Mouse (Mus musculus) 416B (cell line): ENCODE measurements at regions not wholly inside any gene's neighbourhood (a gene's known extent, or its start where the extent isn't known, plus 50 kb on each side); places are given as distances from the start of the nearest gene placed in this dataset.
"Not testable (repeated sequence)": the region's sequence is repeated elsewhere in the genome, so short reads cannot be mapped to it uniquely, and the experiment has no call there.

Experiments
- DNase-seq: peaks from one replicate; pipeline ENCODE4 v3.0.0; 2011; ENCODE audit warnings: low read depth

DNA sequence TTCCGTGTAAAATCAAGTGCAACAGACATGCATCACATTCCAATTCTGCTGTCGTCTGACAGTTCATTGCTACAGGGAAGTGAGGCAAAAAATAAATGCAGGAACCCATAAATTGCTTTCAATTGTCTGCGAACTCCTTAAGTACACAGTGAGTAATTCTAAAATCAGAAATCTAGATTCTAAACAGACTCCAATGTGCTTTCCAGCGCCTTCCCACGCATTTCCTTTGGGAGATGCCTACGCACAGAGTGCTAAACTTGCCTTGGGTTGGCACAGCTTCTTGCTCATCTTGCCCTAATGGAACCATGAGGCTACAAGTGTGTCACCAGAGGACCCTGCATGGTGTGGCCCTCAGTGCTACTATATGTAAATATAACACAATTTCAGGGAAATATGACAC lies 212.6 kb downstream of the Samd5 start:
- DNase-seq: no peak

DNA sequence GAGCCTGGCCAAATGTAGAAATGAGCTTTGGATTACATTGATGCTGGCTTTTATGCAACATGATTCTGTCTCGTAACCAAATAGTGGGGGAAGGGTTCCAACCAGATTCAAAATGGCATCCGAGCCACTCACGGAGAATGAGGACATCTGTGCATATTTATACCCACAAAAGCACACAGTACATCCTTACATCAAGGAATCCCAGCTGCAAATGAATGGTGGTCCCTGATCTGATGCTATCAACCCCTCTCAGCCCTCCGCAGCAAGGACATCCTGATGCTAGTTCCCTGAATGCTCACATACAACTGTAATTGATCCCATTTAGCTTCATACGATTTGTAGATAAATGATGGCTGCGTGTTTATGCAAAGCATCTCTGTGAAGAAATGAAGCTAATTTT lies 215.9 kb downstream of the Samd5 start:
- DNase-seq: no peak

DNA sequence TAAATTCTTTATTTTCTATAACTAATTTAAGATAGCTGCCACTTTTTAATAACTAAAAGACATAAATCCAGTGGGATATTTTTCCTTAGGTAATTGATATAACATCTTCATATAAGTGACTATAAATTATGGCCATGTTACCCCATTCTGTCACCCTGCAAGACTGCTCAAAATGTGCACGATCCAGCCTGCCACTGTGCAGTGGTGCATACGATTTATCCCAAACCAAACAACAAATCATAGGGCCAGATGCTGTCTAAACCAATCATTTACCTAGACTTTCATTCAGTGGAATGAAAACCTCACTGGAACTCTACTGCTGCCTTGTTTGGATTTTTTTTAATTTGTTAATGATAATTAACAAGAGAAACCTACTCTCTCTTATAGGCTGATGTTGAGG lies 216.5 kb downstream of the Samd5 start:
- DNase-seq: no peak

DNA sequence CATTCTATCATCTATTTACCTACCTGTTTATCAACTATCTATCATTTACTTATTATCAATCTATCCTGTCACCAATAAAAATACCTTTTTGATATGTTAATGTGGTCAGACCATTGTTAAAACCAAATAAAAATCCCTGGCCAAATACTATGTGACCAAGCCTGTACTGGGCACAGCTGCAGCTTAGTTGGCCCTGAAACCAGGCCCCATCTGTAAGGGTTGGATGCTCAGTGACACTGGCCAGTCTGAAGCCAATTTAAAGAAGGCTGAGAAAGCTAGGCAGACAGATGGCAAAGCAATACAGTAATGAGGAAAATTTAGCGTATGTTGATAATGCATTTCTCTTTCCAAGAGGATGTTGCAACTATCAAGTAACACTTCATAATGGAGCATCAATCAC lies 217.8 kb downstream of the Samd5 start:
- no peak for DNase-seq

DNA sequence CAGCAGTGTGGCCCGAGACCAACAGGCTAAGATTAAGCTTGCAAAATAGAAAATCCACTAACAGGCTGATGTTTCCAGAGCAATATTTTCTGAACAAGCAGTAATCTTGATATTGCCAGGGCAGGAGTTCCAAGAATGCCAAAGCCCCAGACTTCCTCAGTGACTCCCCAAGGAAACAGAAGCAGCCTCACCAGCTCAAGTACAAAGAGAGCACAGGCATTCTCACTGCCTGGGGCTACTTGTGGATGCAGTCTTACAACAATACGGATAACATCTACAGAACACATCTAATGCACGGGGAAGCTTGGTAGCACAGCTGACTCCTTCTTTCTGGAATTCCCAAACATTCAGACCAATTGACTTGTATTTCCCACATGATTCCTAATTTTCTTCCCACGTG lies 235.9 kb downstream of the Samd5 start:
- DNase-seq: no peak

DNA sequence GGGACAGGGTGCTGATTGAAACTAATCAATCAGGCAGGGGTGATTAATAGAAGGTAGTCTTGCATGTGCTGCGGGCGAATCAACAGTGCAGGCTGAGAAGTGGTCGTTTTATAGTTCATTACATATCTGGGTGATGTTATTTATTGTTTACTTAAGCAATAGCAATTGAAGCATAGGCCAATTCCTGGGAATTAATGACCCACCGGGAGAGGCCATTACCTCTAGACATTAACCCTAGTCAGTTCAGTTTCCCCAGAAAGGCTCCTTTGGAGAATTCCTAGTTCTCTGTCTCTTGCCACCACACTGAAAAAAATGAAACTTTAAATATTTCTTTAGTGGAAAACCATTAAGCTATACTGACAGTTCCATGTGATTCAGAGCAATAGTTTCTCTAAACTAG lies 236.6 kb downstream of the Samd5 start:
- no peak for DNase-seq

DNA sequence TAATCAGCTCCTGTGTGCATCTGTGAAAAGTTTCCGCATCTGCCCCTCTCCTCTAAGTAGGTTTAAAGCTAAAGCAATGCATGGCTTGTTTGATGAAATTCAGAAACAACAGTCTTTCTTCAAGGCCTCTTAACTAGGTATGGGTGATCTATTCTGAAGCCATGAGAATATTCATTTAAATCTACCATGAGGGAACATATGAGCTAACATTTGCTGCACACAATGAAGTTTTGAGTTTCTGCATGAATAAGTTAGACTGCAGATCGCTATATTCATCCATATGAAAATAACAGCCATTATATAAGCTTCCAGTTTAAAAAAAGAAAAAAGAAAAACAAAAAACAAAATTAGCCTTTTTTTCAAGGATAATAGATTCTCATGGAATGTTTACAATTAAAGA lies 245.9 kb downstream of the Samd5 start:
- DNase-seq: no peak

DNA sequence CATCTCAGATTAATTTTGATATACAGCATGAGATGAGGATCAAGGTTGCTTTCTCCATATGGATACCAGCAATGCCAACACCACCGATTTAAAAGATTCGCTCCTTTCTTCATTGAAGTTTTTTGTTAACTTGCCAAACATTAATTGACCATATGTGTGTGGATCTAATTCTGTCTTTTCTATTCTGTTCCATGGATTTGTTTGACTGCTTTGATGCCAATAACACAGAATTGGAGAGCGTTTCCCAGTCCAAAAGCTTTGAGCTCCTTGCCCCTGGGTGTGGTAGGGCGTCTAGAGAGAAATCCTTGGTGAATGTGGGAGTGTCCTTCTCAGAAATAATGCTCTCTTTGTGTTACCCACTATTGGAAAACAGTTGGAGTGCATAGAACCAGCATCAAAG lies 254.3 kb downstream of the Samd5 start:
- DNase-seq: no peak

DNA sequence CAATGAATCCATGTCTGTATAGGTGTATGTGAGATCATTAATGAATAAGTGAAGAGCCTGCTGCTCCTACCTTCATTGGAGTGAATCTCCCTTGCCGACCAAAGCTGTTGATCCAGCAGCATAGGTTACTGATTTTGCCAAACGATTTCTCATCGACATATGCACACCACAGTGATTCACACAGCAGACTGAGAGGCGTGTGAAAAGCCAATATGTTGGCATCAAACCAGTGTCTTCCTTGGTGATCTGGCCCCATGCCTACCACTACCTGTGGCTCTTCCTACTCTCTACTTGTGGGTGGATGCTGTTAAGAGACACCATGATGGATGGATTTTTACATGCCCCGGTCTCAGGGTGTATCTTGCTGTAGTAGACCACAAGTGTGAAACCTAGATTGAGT lies 258.3 kb downstream of the Samd5 start:
- DNase-seq: no peak

DNA sequence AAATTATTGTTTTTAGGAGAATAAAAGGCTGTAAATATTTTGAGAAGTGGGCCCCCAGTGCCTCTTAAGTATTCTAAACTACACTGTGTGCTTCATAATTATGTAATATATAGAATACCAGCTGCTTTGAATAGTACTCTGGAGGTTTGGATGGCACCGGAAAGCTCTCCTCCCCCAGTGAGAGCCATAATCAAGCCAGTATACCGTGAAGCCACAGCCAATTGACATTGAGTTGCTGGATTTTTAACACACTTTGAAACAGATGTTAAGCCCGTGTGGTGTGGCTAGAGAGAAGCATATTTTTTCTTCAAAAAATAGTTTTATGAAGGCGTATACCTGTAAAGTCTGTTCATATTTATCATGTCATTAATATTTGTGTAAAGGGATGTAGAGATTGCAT lies 268.9 kb downstream of the Samd5 start:
- DNase-seq: no peak

DNA sequence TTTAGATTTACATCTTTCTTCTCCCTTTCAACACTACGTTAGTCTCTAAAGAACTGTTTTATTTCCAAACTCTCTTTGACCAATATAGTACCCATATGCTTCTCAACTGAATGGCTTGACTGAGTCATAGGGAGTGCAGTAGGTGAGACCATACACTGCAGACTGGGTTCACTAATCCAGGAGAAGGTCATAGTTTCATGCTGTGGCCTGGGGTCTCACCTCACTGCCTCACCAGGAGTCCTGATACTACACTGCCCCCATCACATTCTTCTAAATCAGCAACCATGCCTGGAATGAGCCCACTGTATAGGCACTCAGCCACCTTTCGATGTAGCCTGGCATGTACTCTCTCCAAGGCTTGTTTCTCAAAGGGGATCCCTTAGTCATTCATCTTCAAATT lies 269.6 kb downstream of the Samd5 start:
- no peak for DNase-seq

DNA sequence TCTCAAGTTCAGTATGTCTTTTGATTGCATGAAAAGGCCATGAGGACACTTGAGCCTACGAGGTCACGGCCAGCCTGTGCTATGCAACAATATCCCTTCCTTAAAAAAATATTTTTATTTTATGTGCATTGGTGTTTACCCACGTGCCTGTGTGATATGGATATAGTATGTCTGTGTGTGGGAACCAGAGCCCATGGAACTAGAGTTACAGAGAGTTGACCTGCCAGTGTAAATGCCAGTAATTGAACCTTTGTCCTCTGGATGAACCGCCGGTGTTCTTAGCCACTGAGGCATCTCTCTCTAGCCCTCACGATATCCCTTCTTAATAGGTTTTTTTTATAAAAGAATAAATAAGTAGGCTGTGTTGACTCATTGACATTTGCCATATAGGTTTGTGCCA lies 270.0 kb downstream of the Samd5 start:
- no peak for DNase-seq

DNA sequence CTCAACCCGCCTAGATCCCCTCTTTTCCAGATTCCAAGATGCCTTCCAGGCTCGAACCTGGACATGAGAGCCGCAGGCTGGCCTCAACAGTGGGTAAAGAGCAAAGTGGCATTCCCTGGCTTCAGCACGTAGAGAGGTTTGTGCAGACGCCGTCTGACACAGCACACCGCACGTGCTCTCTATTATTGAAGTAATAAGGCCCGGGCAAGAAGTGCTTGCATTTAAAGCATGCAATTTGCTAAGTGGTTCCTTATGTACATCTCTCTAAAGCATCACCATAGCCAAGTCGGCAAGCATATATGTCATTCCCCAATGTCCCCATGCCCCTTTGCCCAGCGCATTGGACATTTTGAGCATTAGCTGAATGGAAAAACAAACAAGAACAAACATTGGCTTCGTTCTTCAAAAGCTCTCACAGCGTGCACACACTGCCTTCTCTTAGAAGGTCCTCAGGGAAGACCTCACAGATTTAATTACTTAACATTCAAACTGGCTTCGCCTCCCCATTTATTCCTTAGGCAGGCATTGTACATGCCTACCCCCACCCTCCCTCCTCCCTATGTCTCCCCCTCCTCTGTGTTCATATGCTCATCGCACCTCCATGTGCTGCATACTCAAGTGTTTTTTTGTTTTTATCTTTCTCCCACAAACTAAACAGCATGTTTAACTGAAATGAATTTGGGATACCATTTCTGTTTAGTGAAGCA lies 273.9 kb downstream of the Samd5 start:
- DNase-seq: no peak

DNA sequence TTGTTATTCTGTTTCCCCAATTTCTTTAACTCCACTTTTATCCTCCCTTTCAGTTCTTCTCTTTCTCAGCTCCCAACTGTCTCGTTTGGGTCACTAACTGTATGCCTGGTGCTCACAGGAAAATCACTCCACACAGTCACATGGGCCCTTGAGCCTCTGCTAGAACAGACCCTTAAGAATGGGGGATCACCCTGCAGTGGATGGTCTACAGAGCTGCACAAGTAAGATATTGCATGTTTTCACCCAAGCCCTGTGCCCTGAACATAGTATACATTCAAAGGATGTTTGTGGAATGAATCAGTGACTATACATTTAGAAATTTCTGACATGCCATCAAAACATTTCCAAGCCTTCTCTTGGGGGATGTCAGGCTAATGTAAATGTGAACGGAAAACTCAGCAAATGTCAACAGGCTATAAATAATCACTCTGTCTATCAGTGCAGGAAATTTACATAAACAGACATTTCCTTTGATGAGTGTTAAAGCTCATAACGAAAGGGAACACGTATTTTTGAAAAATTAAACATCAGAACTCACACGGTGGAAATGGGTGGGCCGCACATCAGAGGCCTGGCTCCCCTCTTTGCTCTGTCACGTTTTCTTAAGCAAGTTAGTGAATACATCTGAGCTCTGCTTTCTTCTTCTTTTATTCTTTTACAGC lies 297.4 kb downstream of the Samd5 start:
- no peak for DNase-seq

DNA sequence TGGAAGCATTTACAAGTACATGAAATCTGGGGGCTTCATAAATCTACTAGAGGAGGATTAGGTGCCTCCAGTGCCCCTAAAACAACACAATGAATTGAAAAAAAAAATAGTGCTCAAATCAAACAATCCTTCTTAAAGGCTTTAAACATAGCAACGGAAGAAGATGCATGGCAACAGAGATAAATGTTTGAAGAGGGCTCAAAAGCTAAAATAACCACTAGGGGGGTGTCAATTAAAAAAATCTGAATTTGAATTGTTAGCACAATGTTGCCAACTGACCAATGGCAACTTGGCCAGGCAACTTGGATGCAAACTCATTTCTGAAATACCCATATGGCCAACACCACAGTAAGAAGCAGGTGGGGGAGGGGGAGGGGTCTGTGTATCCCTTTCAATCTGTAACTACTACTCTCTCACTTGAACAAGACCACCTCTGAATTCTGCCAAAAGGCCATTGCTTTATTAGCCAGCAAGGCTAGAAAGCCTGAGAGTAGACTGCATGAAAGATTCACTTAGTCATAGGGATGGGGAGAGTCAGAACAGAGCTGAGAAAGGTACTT lies 312.6 kb downstream of the Samd5 start:
- no peak for DNase-seq

DNA sequence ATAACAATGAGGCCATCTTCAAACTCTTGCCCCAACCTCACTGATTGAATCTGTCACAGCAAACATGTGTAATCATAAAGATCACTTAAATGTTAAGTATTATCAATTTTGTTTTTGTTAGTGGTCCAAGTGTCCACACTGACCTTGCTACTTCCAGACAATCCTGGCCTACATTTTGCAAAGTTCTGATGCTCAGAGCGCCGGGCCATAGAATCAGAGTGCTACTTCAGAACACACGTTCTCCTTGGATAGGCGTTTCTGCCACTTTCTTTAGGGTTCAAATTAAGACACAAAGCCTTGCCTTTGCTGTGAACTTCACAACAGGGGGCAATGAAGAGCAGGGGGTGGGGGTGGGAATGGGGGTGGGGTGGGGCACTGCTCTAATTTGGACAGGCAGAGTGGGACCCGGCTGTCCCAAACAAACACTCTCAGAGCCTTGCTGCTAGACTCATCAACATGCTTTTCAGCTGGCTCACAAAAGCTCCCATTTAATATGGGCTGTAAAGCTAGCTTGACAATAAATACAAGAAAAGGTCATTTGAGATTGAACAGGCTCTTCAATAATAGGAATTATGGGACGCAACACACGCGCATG lies 336.7 kb downstream of the Samd5 start:
- DNase-seq: no peak

DNA sequence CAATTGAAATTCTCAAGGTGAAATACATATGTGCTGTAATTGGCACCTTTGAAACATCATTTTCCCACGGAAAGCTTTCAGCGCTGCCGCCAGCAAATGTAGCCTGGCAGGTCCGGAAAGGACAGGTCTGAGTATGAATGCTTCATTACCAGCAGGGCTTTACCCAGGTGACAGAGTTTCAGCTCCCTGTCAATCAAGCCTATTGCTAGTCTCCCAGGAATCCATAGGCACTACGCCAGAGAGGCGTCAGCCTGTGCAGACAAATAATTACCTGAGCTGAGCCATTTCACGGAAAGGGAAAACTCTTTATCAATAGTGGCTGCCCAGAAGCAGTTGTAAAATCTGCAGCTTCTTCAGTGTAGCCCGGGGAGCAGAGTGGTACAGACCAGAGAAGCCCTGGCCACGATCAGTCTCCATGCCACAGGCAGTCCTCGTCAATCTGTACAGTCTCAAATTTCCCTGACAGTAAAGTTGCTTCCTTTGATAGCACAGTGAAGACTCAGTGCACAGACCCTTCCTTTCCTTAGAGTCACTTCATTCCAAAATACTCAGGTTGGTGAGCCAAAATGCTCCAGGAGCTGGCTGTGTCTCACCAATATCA lies 340.7 kb downstream of the Samd5 start:
- DNase-seq: no peak

DNA sequence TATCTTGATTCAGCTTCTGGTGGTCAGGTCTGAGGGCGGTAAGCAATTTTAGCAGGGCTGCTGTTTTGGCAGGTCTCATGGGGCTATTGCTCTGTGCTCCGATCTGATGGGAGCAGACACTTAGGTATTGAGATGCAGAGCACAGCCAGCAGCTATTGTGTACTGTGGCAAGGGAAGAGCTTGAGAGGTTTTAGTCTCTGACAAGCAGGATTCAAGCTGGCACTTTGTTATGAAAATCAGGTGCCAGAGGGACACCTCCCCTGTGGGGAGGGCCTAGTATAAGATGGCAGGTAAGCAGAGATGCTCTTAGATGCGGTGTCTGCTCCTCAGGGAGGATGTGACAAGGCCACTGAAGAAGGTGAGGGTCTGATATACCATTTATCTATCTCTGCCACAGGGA lies 343.3 kb downstream of the Samd5 start:
- DNase-seq: no peak

DNA sequence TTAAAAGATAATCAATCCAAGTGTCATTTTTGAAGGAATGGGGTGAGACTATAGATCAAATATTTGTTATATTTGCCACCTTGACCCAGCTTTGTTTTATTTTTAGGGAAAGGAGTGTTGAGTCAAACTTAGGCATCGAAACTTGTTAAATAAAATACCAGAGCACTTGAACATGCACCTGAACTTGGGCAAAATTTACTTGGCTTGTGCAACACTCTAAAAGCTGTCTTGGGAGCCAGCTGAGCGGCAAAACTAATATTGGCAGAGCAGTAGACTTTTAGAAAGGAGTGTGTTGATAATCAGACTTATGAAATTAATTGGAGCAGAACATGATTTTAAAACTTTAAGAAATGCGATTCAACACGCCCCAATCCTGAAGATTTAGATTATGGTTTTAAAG lies 346.7 kb downstream of the Samd5 start:
- DNase-seq: no peak

DNA sequence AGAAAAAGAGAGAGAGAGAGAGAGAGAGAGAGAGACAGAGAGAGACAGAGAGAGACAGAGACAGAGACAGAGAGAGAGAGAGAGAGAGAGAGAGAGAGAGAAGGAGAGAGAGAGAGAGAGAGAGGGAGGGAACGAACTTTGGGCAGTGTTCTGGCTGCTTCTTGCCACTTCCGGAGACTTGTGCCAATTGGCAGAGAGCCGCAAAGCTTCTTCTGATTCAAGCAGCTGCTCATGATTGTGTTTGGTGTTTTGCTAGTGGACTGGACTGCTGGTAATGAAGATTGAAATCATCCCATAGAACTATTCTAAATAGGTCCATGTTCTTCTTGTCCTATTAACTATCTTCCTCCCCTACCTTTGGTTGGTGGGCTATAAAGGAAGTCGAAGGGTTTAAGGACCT lies 347.1 kb downstream of the Samd5 start:
- not testable (repeated sequence) for DNase-seq

DNA sequence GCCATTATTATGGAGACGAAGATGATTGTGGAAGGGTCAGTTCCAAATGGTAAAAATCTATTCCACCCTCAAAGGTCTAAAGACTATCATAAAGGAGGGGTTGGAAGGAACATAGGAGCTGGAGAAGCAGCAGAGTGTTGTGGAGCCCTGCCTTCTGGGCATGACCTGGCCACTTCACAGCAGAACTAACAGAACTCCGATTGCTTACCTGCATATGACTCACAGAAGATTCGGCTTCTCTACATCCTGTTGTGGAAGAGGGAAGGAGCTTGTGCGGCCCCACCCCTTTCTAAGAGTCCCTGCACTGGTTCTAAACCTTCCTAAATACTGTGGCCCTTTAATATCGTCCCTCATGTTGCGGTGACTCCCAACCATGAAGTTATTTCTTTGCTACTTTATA lies 362.7 kb downstream of the Samd5 start:
- no peak for DNase-seq

DNA sequence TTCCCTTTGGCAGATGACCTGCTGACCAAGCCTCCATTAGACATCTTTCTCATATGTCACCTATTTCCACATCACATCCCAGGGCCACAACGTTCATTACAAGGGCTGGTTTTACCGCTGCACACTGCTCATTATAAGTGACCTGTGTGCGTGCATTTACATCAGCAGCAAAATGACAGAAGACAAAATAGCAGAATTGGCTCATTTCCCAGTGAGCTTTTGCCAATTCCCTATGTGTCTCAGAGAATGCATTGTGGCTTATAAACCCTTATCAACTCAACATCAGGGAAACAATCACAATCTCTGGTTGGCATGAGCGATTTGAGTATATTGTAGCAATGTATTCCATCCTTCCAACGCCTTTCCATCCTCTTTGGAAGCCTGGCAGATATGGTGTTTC lies 364.7 kb downstream of the Samd5 start:
- no peak for DNase-seq

DNA sequence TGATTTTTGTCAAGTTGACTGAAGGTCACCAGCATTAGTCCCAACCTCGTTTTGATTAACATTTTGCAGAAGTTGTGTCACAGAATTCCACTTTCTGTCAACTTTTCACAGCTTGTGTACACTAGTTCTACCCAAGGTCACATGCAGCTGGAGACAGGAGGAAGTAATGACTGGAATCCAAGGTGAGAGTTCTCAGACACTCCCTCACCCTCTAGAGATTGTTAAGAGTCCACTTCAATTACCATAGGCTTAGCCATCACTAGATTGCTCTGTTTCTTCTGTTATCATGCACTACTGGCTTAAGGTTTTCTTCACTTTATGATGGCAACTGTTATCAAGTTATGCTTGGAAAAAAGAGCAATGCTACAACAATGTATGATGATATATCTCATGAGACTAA lies 379.0 kb downstream of the Samd5 start:
- DNase-seq: no peak
